Mouse (Mus musculus) E14TG2a.4 (cell line): ENCODE results near the gene Ankrd23.
A peak's percentile ranks its signal among the peaks of the same experiment; 100 is the strongest.

Source experiments
- CTCF ChIP-seq: conservative IDR thresholded peaks from 2 replicates; pipeline ENCODE4 v1.5.1; 2014; ENCODE audit warnings: low read length
- NANOG ChIP-seq: IDR thresholded peaks from 2 replicates; pipeline ENCODE4 v1.6.1; 2014; ENCODE audit warnings: borderline replicate concordance, low read length, mixed read lengths
- POU5F1 ChIP-seq: IDR thresholded peaks from 2 replicates; pipeline ENCODE4 v1.6.1; 2014; ENCODE audit warnings: low read length, borderline replicate concordance

DNA sequence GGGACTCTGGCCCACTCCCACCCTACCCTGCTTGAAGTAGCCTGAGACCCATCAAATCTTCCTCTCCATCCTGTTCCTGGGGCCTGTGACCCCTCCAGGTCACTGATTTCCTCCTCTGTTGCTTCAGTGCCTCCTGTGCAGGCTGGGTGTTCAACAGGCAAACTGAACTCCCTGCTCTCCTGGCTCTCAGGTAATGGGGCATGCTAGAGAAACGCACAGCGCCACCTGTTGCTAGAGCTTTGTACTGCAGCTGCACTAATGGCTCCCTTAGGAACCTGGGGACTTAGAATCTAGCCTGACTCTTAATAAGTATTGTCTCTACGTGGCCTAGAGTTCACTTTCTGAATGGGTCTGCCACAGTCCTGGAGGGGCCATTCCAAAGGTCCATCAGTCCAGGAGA lies 35.4 kb downstream of the Ankrd23 start:
- TF ChIP-seq CTCF: peak; percentile 99
- no peak for TF ChIP-seq NANOG
- no peak for TF ChIP-seq POU5F1
